Mouse (Mus musculus) lung, postnatal 0 days (tissue): Measurements from ENCODE around the gene Mmab. TPM values are rescaled to one million over a fixed set of nuclear protein-coding genes. Genes with fewer than 3 reads are reported as not detected.

ENCODE experiments used
- ATAC-seq: fragments of 200-750 bp; cut with Nextera tagmentation; 2 replicates; pipeline ENCODE4 v1.8.0; 2017; ENCODE audit warnings: moderate library complexity
- DNase-seq: peaks from one replicate; pipeline ENCODE4 v3.0.0-alpha.2; 2016; ENCODE audit warnings: low spot score
- H3K27ac ChIP-seq: fragments of 300-500 bp; sonication (generic); 2 replicates; pipeline ENCODE4 v1.5.1; 2014; ENCODE audit warnings: antibody characterized with exemption, mild to moderate bottlenecking, low read length, mixed read lengths
- H3K27me3 ChIP-seq: fragments of 300-500 bp; sonication (generic); replicated peaks from 2 replicates; pipeline ENCODE4 v1.6.1; 2014; ENCODE audit warnings: low read length, mixed read lengths; ENCODE audit not compliant: insufficient read depth
- H3K36me3 ChIP-seq: fragments of 300-500 bp; sonication (generic); 2 replicates; pipeline ENCODE4 v1.6.1; 2014; ENCODE audit warnings: low read length, mixed read lengths; ENCODE audit not compliant: insufficient read depth
- H3K4me1 ChIP-seq: fragments of 300-500 bp; sonication (generic); 2 replicates; pipeline ENCODE4 v1.6.1; 2014; ENCODE audit warnings: antibody characterized with exemption, low read depth, low read length, mixed read lengths; ENCODE audit not compliant: insufficient read depth
- H3K4me2 ChIP-seq: fragments of 300-500 bp; sonication (generic); replicated peaks from 2 replicates; pipeline ENCODE4 v1.6.1; 2014; ENCODE audit warnings: low read depth, mild to moderate bottlenecking, low read length, moderate library complexity, mixed read lengths
- H3K4me3 ChIP-seq: fragments of 300-500 bp; sonication (generic); 2 replicates; pipeline ENCODE4 v1.5.1; 2014; ENCODE audit warnings: low read depth, low read length
- H3K9ac ChIP-seq: fragments of 300-500 bp; sonication (generic); replicated peaks from 2 replicates; pipeline ENCODE4 v1.6.1; 2014; ENCODE audit warnings: low read depth, mild to moderate bottlenecking
- H3K9me3 ChIP-seq: fragments of 300-500 bp; sonication (generic); 2 replicates; pipeline ENCODE4 v1.6.1; 2016; ENCODE audit warnings: low read length, mixed read lengths
- CTCF ChIP-seq: IDR thresholded peaks from 2 replicates; pipeline ENCODE4 v1.5.1; 2016; ENCODE audit warnings: antibody characterized with exemption, mild to moderate bottlenecking
- EP300 ChIP-seq: IDR thresholded peaks from 2 replicates; pipeline ENCODE4 v1.6.1; 2016; ENCODE audit warnings: antibody characterized with exemption, mild to moderate bottlenecking, control low read depth
- WGBS: fragments of 180-500 bp; shearing (Covaris S2); extraction: QIAGEN DNeasy Blood & Tissue Kit; methylation state at CpG from one replicate; pipeline ENCODE4 v1.1.7; 2014; 5-methylcytosine and 5-hydroxymethylcytosine counted together
- polyA plus RNA-seq: library from polyadenylated mRNA; unstranded; fragments of >200 nt; fragmentation: Nextera tagmentation; extraction: Ambion mirVana; gene quantifications from 2 replicates; pipeline ENCODE4 v1.2.1, GENCODE M21; 2015

Mmab gene
- polyA plus RNA-seq, 1 experiment from 2014 or later, result 11.1 TPM

- H3K4me3 ChIP-seq, result no peak overlapping the region
- TF ChIP-seq EP300 (peak; percentile 40; the same call in 1 of the 2 replicates), CTCF (no peak)
- H3K4me1 ChIP-seq, result no peaks in the 10 kb centered on the region
- peak overlapping the region; percentile 70 for H3K27ac ChIP-seq
- H3K27me3 ChIP-seq, result no peaks in the 10 kb centered on the region
- no peaks in the 10 kb centered on the region for H3K9me3 ChIP-seq
- ATAC-seq (peak; percentile 27), DNase-seq (peak; percentile 70)
- no peak overlapping the region for H3K4me2 ChIP-seq
- H3K9ac ChIP-seq, result no peak overlapping the region
- 36% methylated on average over 23 of the region's 23 CpGs for WGBS
- H3K36me3 ChIP-seq, result peaks cover 53% of the 10 kb centered on the region
Observed at GRCm38 (mm10) chr5:114412361-114412998, 31.4 kb downstream of the Mmab start.

- 87% methylated on average over 13 of the region's 13 CpGs for WGBS
- TF ChIP-seq EP300 (no peak), CTCF (no peak; the same call in 1 of the 2 replicates)
- no peak for DNase-seq
Observed at GRCm38 (mm10) chr5:114410429-114410828, 33.4 kb downstream of the Mmab start.

GRCm38 (mm10) chr5:114408846-114409245, 35.0 kb downstream of the Mmab start:
- H3K9me3 ChIP-seq, result no peaks in the 10 kb centered on the region
- TF ChIP-seq CTCF (no peak), EP300 (no peak)
- H3K4me1 ChIP-seq, result no peaks in the 10 kb centered on the region
- H3K4me2 ChIP-seq, result no peak overlapping the region
- no peak overlapping the region for H3K4me3 ChIP-seq
- no peak overlapping the region for H3K9ac ChIP-seq
- DNase-seq, result no peak
- H3K27me3 ChIP-seq, result no peaks in the 10 kb centered on the region
- peaks cover 65% of the 10 kb centered on the region for H3K36me3 ChIP-seq
- H3K27ac ChIP-seq, result no peak overlapping the region
- ATAC-seq, result no peak
- 91% methylated on average over 11 of the region's 11 CpGs for WGBS

More at GRCm38 (mm10) chr5:114410429-114410828, 33.4 kb downstream of the Mmab start:
- H3K4me3 ChIP-seq, result no peak overlapping the region
- no peak overlapping the region for H3K4me2 ChIP-seq
- H3K27me3 ChIP-seq, result no peaks in the 10 kb centered on the region
- H3K27ac ChIP-seq, result no peak overlapping the region
- H3K9ac ChIP-seq, result no peak overlapping the region
- peaks cover 61% of the 10 kb centered on the region for H3K36me3 ChIP-seq
- ATAC-seq, result no peak
- H3K4me1 ChIP-seq, result no peaks in the 10 kb centered on the region
- no peaks in the 10 kb centered on the region for H3K9me3 ChIP-seq

- DNase-seq, result peak; percentile 76
- 69% methylated on average over 9 of the region's 9 CpGs for WGBS
- no peak overlapping the region for H3K4me3 ChIP-seq
Observed at GRCm38 (mm10) chr5:114407810-114408209, 36.0 kb downstream of the Mmab start.

GRCm38 (mm10) chr5:114407269-114407668, 36.6 kb downstream of the Mmab start:
- Histone ChIP-seq H3K27ac (no peak overlapping the region), H3K36me3 (peaks cover 81% of the 10 kb centered on the region), H3K4me3 (no peak overlapping the region), H3K4me2 (no peak overlapping the region), H3K4me1 (no peaks in the 10 kb centered on the region), H3K9me3 (no peaks in the 10 kb centered on the region), H3K9ac (no peak overlapping the region), H3K27me3 (no peaks in the 10 kb centered on the region)
- TF ChIP-seq CTCF, result no peak
- no peak for TF ChIP-seq EP300
- ATAC-seq, result no peak
- 74% methylated on average over 10 of the region's 10 CpGs for WGBS
- no peak for DNase-seq

More at GRCm38 (mm10) chr5:114407810-114408209, 36.0 kb downstream of the Mmab start:
- Histone ChIP-seq H3K27me3 (no peaks in the 10 kb centered on the region), H3K27ac (no peak overlapping the region), H3K9ac (no peak overlapping the region), H3K4me1 (no peaks in the 10 kb centered on the region), H3K9me3 (no peaks in the 10 kb centered on the region), H3K4me2 (no peak overlapping the region), H3K36me3 (peaks cover 75% of the 10 kb centered on the region)
- TF ChIP-seq EP300 (no peak), CTCF (no peak)
- peak; percentile 54 for ATAC-seq

GRCm38 (mm10) chr5:114406592-114406991, 37.3 kb downstream of the Mmab start:
- no peaks in the 10 kb centered on the region for H3K4me1 ChIP-seq
- TF ChIP-seq EP300 (no peak), CTCF (no peak)
- no peak for DNase-seq
- H3K4me2 ChIP-seq, result no peak overlapping the region
- no peak overlapping the region for H3K27ac ChIP-seq
- no peaks in the 10 kb centered on the region for H3K27me3 ChIP-seq
- ATAC-seq, result no peak
- H3K9ac ChIP-seq, result no peak overlapping the region
- WGBS, result 76% methylated on average over 14 of the region's 14 CpGs
- H3K4me3 ChIP-seq, result no peak overlapping the region
- no peaks in the 10 kb centered on the region for H3K9me3 ChIP-seq
- H3K36me3 ChIP-seq, result peaks cover 82% of the 10 kb centered on the region
